Mouse (Mus musculus) hindbrain, embryonic 14.5 days (tissue): ENCODE measurements around the gene Gsx2. TPM values are rescaled to one million over a fixed set of nuclear protein-coding genes. Genes with fewer than 3 reads are reported as not detected.
A peak's percentile ranks its signal among the peaks of the same experiment; 100 is the strongest.

Experiments used
- ATAC-seq: fragments of 200-750 bp; cut with Nextera tagmentation; 2 replicates; pipeline ENCODE4 v1.8.0; 2017; ENCODE audit warnings: moderate number of reproducible peaks, mild to moderate bottlenecking, moderate TSS enrichment, moderate library complexity; ENCODE audit not compliant: low FRiP score
- DNase-seq: peaks from one replicate; pipeline ENCODE4 v3.0.0-alpha.2; 2015; ENCODE audit warnings: low spot score
- H3K27ac ChIP-seq: fragments of 300-500 bp; sonication (generic); 2 replicates; pipeline ENCODE4 v1.5.1; 2014; ENCODE audit warnings: mild to moderate bottlenecking, moderate library complexity
- H3K27me3 ChIP-seq: fragments of 300-500 bp; sonication (generic); 2 replicates; pipeline ENCODE4 v1.6.1; 2014; ENCODE audit warnings: mild to moderate bottlenecking, low read length, mixed read lengths; ENCODE audit not compliant: control insufficient read depth, insufficient read depth
- H3K36me3 ChIP-seq: fragments of 300-500 bp; sonication (generic); replicated peaks from 2 replicates; pipeline ENCODE4 v1.6.1; 2014; ENCODE audit not compliant: control insufficient read depth, insufficient read depth
- H3K4me1 ChIP-seq: fragments of 300-500 bp; sonication (generic); replicated peaks from 2 replicates; pipeline ENCODE4 v1.6.1; 2014; ENCODE audit warnings: antibody characterized with exemption, low read length, mixed read lengths; ENCODE audit not compliant: control insufficient read depth, insufficient read depth
- H3K4me2 ChIP-seq: fragments of 300-500 bp; sonication (generic); replicated peaks from 2 replicates; pipeline ENCODE4 v1.6.1; 2014; ENCODE audit warnings: mild to moderate bottlenecking, moderate library complexity
- H3K4me3 ChIP-seq: fragments of 300-500 bp; sonication (generic); replicated peaks from 2 replicates; pipeline ENCODE4 v1.5.1; 2014; ENCODE audit warnings: mild to moderate bottlenecking, low read length
- H3K9ac ChIP-seq: fragments of 300-500 bp; sonication (generic); 2 replicates; pipeline ENCODE4 v1.6.1; 2014
- H3K9me3 ChIP-seq: fragments of 300-500 bp; sonication (generic); 2 replicates; pipeline ENCODE4 v1.6.1; 2016; ENCODE audit warnings: low read length; ENCODE audit not compliant: control insufficient read depth
- WGBS: fragments of 180-500 bp; shearing (Covaris S2); extraction: QIAGEN DNeasy Blood & Tissue Kit; methylation state at CpG from one replicate; pipeline ENCODE4 v1.1.7; 2014; 5-methylcytosine and 5-hydroxymethylcytosine counted together
- polyA plus RNA-seq: library from polyadenylated mRNA; unstranded; fragments of >200 nt; fragmentation: Nextera tagmentation; extraction: Ambion mirVana; gene quantifications from 2 replicates; pipeline ENCODE4 v1.2.1, GENCODE M21; 2014

Gene Gsx2
- polyA plus RNA-seq: 0.37 TPM in 1 of 2 replicates, not detected in the other

- no peak for DNase-seq
- peak within 1 kb of the TSS; percentile 55 for H3K4me2 ChIP-seq
- 0% methylated on average over 41 of the region's 41 CpGs for WGBS
- 0 out of 2 replicates have a peak, but pooled peaks have one; percentile 28 for ATAC-seq
- peaks cover 99% of the 10 kb centered on the region for H3K27me3 ChIP-seq
- H3K27ac ChIP-seq: no peak within 1 kb of the TSS
- peak within 1 kb of the TSS; percentile 30 for H3K4me3 ChIP-seq
- H3K9me3 ChIP-seq: no peaks in the 10 kb centered on the region
- peak within 1 kb of the TSS; percentile 21; the same call in 1 of the 2 replicates for H3K9ac ChIP-seq
- peaks cover 11% of the 10 kb centered on the region for H3K4me1 ChIP-seq
- no peaks in the 10 kb centered on the region for H3K36me3 ChIP-seq
Measured at GRCm38 (mm10) chr5:75075383-75075941, at the start of gene Gsx2. Gsx2 (plus strand) TSS chr5:75075601.

GRCm38 (mm10) chr5:75035475-75035874, 39.9 kb upstream of the Gsx2 start:
- Histone ChIP-seq H3K4me2 (no peak overlapping the region), H3K36me3 (no peaks in the 10 kb centered on the region), H3K4me3 (no peak overlapping the region), H3K27me3 (no peaks in the 10 kb centered on the region), H3K9ac (no peak overlapping the region), H3K4me1 (no peaks in the 10 kb centered on the region), H3K9me3 (no peaks in the 10 kb centered on the region), H3K27ac (no peak overlapping the region)
- ATAC-seq (no peak), DNase-seq (no peak)
- WGBS: 89% methylated on average over 3 of the region's 3 CpGs

- no peaks in the 10 kb centered on the region for H3K36me3 ChIP-seq
- H3K4me1 ChIP-seq: peaks cover 20% of the 10 kb centered on the region
- ATAC-seq (no peak), DNase-seq (no peak)
- H3K27ac ChIP-seq: no peak overlapping the region
- no peak overlapping the region for H3K4me2 ChIP-seq
- H3K4me3 ChIP-seq: no peak overlapping the region
- H3K9ac ChIP-seq: no peak overlapping the region
- H3K27me3 ChIP-seq: no peaks in the 10 kb centered on the region
- H3K9me3 ChIP-seq: no peaks in the 10 kb centered on the region
- 85% methylated on average over 1 of the region's 1 CpGs for WGBS
Measured at GRCm38 (mm10) chr5:75039307-75039706, 36.1 kb upstream of the Gsx2 start.

- DNase-seq (no peak), ATAC-seq (no peak)
- Histone ChIP-seq H3K9ac (peak overlapping the region; percentile 99), H3K4me2 (peak overlapping the region; percentile 93), H3K4me3 (peak overlapping the region; percentile 99), H3K36me3 (no peaks in the 10 kb centered on the region), H3K27me3 (0 out of 2 replicates have a peak, but pooled peaks cover 5% of the 10 kb centered on the region), H3K27ac (no peak overlapping the region), H3K9me3 (no peaks in the 10 kb centered on the region), H3K4me1 (peaks cover 20% of the 10 kb centered on the region)
- WGBS: 50% methylated on average over 9 of the region's 9 CpGs
Measured at GRCm38 (mm10) chr5:75043011-75043445, 32.4 kb upstream of the Gsx2 start.

- peak overlapping the region; percentile 99 for H3K9ac ChIP-seq
- H3K9me3 ChIP-seq: no peaks in the 10 kb centered on the region
- H3K4me2 ChIP-seq: peak overlapping the region; percentile 93
- WGBS: under 1% methylated on average over 35 of the region's 36 CpGs
- H3K4me3 ChIP-seq: peak overlapping the region; percentile 99
- peak overlapping the region; percentile 90 for H3K27ac ChIP-seq
- H3K27me3 ChIP-seq: 0 out of 2 replicates have a peak, but pooled peaks cover 5% of the 10 kb centered on the region
- no peaks in the 10 kb centered on the region for H3K36me3 ChIP-seq
- peaks cover 20% of the 10 kb centered on the region for H3K4me1 ChIP-seq
- peak; percentile 28 for DNase-seq
- ATAC-seq: peak; percentile 84
Measured at GRCm38 (mm10) chr5:75043621-75044301, 31.6 kb upstream of the Gsx2 start.

GRCm38 (mm10) chr5:75044310-75044904, 31.0 kb upstream of the Gsx2 start, which contains the start of gene Chic2:
Chic2 (minus strand) TSS chr5:75044774.
- ATAC-seq: peak; percentile 94

GRCm38 (mm10) chr5:75045371-75045770, 30.0 kb upstream of the Gsx2 start:
- Histone ChIP-seq H3K4me1 (peaks cover 20% of the 10 kb centered on the region), H3K4me2 (no peak overlapping the region), H3K9ac (no peak overlapping the region), H3K9me3 (no peaks in the 10 kb centered on the region), H3K36me3 (no peaks in the 10 kb centered on the region), H3K27me3 (0 out of 2 replicates have a peak, but pooled peaks cover 5% of the 10 kb centered on the region), H3K4me3 (no peak overlapping the region), H3K27ac (no peak overlapping the region)
- no peak for DNase-seq
- WGBS: 91% methylated on average over 7 of the region's 7 CpGs
- no peak for ATAC-seq

More at GRCm38 (mm10) chr5:75044310-75044904, 31.0 kb upstream of the Gsx2 start, which contains the start of gene Chic2:
- Histone ChIP-seq H3K4me1 (peaks cover 20% of the 10 kb centered on the region), H3K4me3 (peak within 1 kb of the TSS; percentile 99), H3K4me2 (peak within 1 kb of the TSS; percentile 93), H3K9ac (peak within 1 kb of the TSS; percentile 99), H3K27ac (peak within 1 kb of the TSS; percentile 90), H3K27me3 (0 out of 2 replicates have a peak, but pooled peaks cover 5% of the 10 kb centered on the region), H3K9me3 (no peaks in the 10 kb centered on the region), H3K36me3 (no peaks in the 10 kb centered on the region)
- DNase-seq: peak; percentile 74
- under 1% methylated on average over 50 of the region's 90 CpGs for WGBS

- no peaks in the 10 kb centered on the region for H3K36me3 ChIP-seq
- H3K9ac ChIP-seq: no peak overlapping the region
- H3K9me3 ChIP-seq: no peaks in the 10 kb centered on the region
- H3K4me3 ChIP-seq: no peak overlapping the region
- no peak overlapping the region for H3K4me2 ChIP-seq
- WGBS: 50% methylated on average over 15 of the region's 15 CpGs
- H3K4me1 ChIP-seq: peaks cover 18% of the 10 kb centered on the region
- ATAC-seq: no peak
- H3K27me3 ChIP-seq: 0 out of 2 replicates have a peak, but pooled peaks cover 5% of the 10 kb centered on the region
- no peak overlapping the region for H3K27ac ChIP-seq
- DNase-seq: no peak
Measured at GRCm38 (mm10) chr5:75046681-75047321, 28.6 kb upstream of the Gsx2 start.

- 0 out of 2 replicates have a peak, but pooled peaks cover 12% of the 10 kb centered on the region for H3K27me3 ChIP-seq
- no peak overlapping the region for H3K27ac ChIP-seq
- H3K36me3 ChIP-seq: no peaks in the 10 kb centered on the region
- no peak overlapping the region for H3K9ac ChIP-seq
- H3K4me1 ChIP-seq: no peaks in the 10 kb centered on the region
- no peak overlapping the region for H3K4me3 ChIP-seq
- no peak for DNase-seq
- H3K9me3 ChIP-seq: no peaks in the 10 kb centered on the region
- 86% methylated on average over 4 of the region's 4 CpGs for WGBS
- ATAC-seq: no peak
- no peak overlapping the region for H3K4me2 ChIP-seq
Measured at GRCm38 (mm10) chr5:75051109-75051508, 24.3 kb upstream of the Gsx2 start.
